Mouse (Mus musculus) hindbrain, embryonic 15.5 days (tissue): ENCODE data around the gene Taf3. TPM values are rescaled to one million over a fixed set of nuclear protein-coding genes. Genes with fewer than 3 reads are reported as not detected.

ENCODE experiments used
- ATAC-seq: fragments of 200-750 bp; cut with Nextera tagmentation; 2 replicates; pipeline ENCODE4 v1.8.0; 2017; ENCODE audit warnings: low read depth, moderate number of reproducible peaks, moderate TSS enrichment; ENCODE audit not compliant: low FRiP score
- H3K27ac ChIP-seq: fragments of 300-500 bp; sonication (generic); replicated peaks from 2 replicates; pipeline ENCODE4 v1.5.1; 2015; ENCODE audit warnings: mild to moderate bottlenecking, inconsistent platforms
- H3K27me3 ChIP-seq: fragments of 300-500 bp; sonication (generic); 2 replicates; pipeline ENCODE4 v1.6.1; 2015; ENCODE audit warnings: control low read depth, inconsistent platforms
- H3K36me3 ChIP-seq: fragments of 300-500 bp; sonication (generic); 2 replicates; pipeline ENCODE4 v1.6.1; 2015; ENCODE audit warnings: control low read depth, inconsistent platforms
- H3K4me1 ChIP-seq: fragments of 300-500 bp; sonication (generic); replicated peaks from 2 replicates; pipeline ENCODE4 v1.6.1; 2015; ENCODE audit warnings: control low read depth, inconsistent platforms
- H3K4me2 ChIP-seq: fragments of 300-500 bp; sonication (generic); 2 replicates; pipeline ENCODE4 v1.6.1; 2015; ENCODE audit warnings: moderate library complexity, mild to moderate bottlenecking, inconsistent platforms
- H3K4me3 ChIP-seq: fragments of 300-500 bp; sonication (generic); 2 replicates; pipeline ENCODE4 v1.5.1; 2015; ENCODE audit warnings: mild to moderate bottlenecking, inconsistent platforms
- H3K9ac ChIP-seq: fragments of 300-500 bp; sonication (generic); 2 replicates; pipeline ENCODE4 v1.6.1; 2015; ENCODE audit warnings: inconsistent platforms
- H3K9me3 ChIP-seq: fragments of 300-500 bp; sonication (generic); 2 replicates; pipeline ENCODE4 v1.6.1; 2016; ENCODE audit warnings: control low read depth, inconsistent platforms
- WGBS: fragments of 180-500 bp; shearing (Covaris S2); methylation state at CpG from one replicate; pipeline ENCODE4 v1.1.7; 2015; 5-methylcytosine and 5-hydroxymethylcytosine counted together
- polyA plus RNA-seq: library from polyadenylated mRNA; unstranded; fragments of >200 nt; fragmentation: Nextera tagmentation; extraction: Ambion mirVana; gene quantifications from 2 replicates; pipeline ENCODE4 v1.2.1, GENCODE M21; 2015

Taf3 gene
- polyA plus RNA-seq, 1 experiment from 2014 or later = 13.3 TPM

- WGBS = 75% methylated on average over 12 of the region's 12 CpGs
- Histone ChIP-seq H3K27me3 (peaks cover 31% of the 10 kb centered on the region), H3K4me2 (no peak overlapping the region), H3K4me3 (no peak overlapping the region), H3K27ac (no peak overlapping the region), H3K4me1 (no peaks in the 10 kb centered on the region), H3K9ac (no peak overlapping the region), H3K36me3 (no peaks in the 10 kb centered on the region), H3K9me3 (no peaks in the 10 kb centered on the region)
- no peak for ATAC-seq
Observed at GRCm38 (mm10) chr2:9867092-9867825, 181.1 kb downstream of the Taf3 start.

Other genes with a start within 250 kb of the Taf3 start
- gene 4930412O13Rik, start 167.3 kb downstream of the Taf3 start, polyA plus RNA-seq = 0.45 and 0.48 TPM in 2 replicates
- gene 9230102O04Rik, start 159.1 kb downstream of the Taf3 start, polyA plus RNA-seq = 0.69 and 1.2 TPM in 2 replicates
- 28.8 and 32.3 TPM in 2 replicates for gene Gata3, start 158.6 kb downstream of the Taf3 start, polyA plus RNA-seq
- 565 and 586 TPM in 2 replicates for gene Atp5c1, start 31.9 kb upstream of the Taf3 start, polyA plus RNA-seq
- gene Kin, start 32.0 kb upstream of the Taf3 start, polyA plus RNA-seq = 27.7 and 29.4 TPM in 2 replicates
- gene Itih2, start 82.8 kb upstream of the Taf3 start, polyA plus RNA-seq = 3.4 and 6.4 TPM in 2 replicates
- gene Itih5, start 105.0 kb upstream of the Taf3 start, polyA plus RNA-seq = 8.6 and 9.3 TPM in 2 replicates